Mouse (Mus musculus) MEL (cell line): ENCODE data around the gene Gatm. TPM values are rescaled to one million over a fixed set of nuclear protein-coding genes. Genes with fewer than 3 reads are reported as not detected.

Experiments used
- DNase-seq: peaks from one replicate; pipeline ENCODE4 v3.0.0; 2011; ENCODE audit warnings: low read depth, low spot score
- H3K27ac ChIP-seq: 2 replicates; pipeline ENCODE4 v1.5.1; 2012; ENCODE audit warnings: low read depth, mild to moderate bottlenecking, control low read depth, low read length, moderate library complexity; ENCODE audit not compliant: control insufficient read depth
- H3K27me3 ChIP-seq, 2 experiments: fragments of 150-350 bp in 1 of 2; sonication (generic) in 1 of 2; 2 replicates each; pipeline ENCODE4 v1.6.1; 2012; ENCODE audit warnings: low read length in 2 of 2, mild to moderate bottlenecking in 2 of 2, improper control_type of control experiment in 1 of 2, moderate library complexity in 1 of 2; ENCODE audit not compliant: insufficient read depth in 2 of 2, control insufficient read depth in 1 of 2
- H3K36me3 ChIP-seq, 2 experiments: 2 replicates each; pipeline ENCODE4 v1.6.1; 2012 to 2014; ENCODE audit warnings: low read length in 2 of 2, improper control_type of control experiment in 1 of 2, inconsistent platforms in 1 of 2, mild to moderate bottlenecking in 1 of 2; ENCODE audit not compliant: insufficient read depth in 2 of 2, control insufficient read depth in 1 of 2
- H3K4me1 ChIP-seq, 2 experiments: fragments of 150-350 bp in 1 of 2; sonication (generic) in 1 of 2; 2 replicates each; pipeline ENCODE4 v1.6.1; 2012; ENCODE audit warnings: low read length in 2 of 2, improper control_type of control experiment in 1 of 2, mild to moderate bottlenecking in 1 of 2; ENCODE audit not compliant: insufficient read depth in 2 of 2, control insufficient read depth in 1 of 2
- H3K4me3 ChIP-seq, 2 experiments: fragments of 150-350 bp in 1 of 2; sonication (generic) in 1 of 2; 2 replicates each; pipeline ENCODE4 v1.5.1; 2012; ENCODE audit warnings: low read depth in 2 of 2, low read length in 2 of 2, mild to moderate bottlenecking in 2 of 2, moderate library complexity in 2 of 2, control low read depth in 1 of 2, improper control_type of control experiment in 1 of 2; ENCODE audit not compliant: control insufficient read depth in 1 of 2, insufficient read depth in 1 of 2
- H3K79me2 ChIP-seq: 2 replicates; pipeline ENCODE4 v1.6.1; 2012; ENCODE audit warnings: mild to moderate bottlenecking, low read length, moderate library complexity; ENCODE audit not compliant: control insufficient read depth, poor library complexity, insufficient read depth
- H3K9ac ChIP-seq: 2 replicates; pipeline ENCODE4 v1.6.1; 2012; ENCODE audit warnings: low read depth, mild to moderate bottlenecking, control low read depth, low read length, moderate library complexity; ENCODE audit not compliant: control insufficient read depth, poor library complexity, severe bottlenecking
- H3K9me3 ChIP-seq: fragments of 150-350 bp; sonication (generic); replicated peaks from 2 replicates; pipeline ENCODE4 v1.6.1; 2012; ENCODE audit warnings: mild to moderate bottlenecking, low read length, improper control_type of control experiment, moderate library complexity; ENCODE audit not compliant: insufficient read depth
- CHD2 ChIP-seq: IDR thresholded peaks from 2 replicates; pipeline ENCODE4 v1.6.1; 2011; ENCODE audit warnings: low read length, improper control_type of control experiment
- CTCF ChIP-seq, 3 experiments: IDR thresholded peaks in 2 of 3; conservative IDR thresholded peaks in 1 of 3; 2 replicates each; pipeline ENCODE4 v1.5.1; 2011 to 2012; ENCODE audit warnings: low read length in 3 of 3, low read depth in 2 of 3, mild to moderate bottlenecking in 2 of 3, improper control_type of control experiment in 1 of 3, inconsistent platforms in 1 of 3, mixed read lengths in 1 of 3, moderate library complexity in 1 of 3; ENCODE audit not compliant: control insufficient read depth in 1 of 3, insufficient read depth in 1 of 3, poor library complexity in 1 of 3, severe bottlenecking in 1 of 3
- E2F4 ChIP-seq: IDR thresholded peaks from 2 replicates; pipeline ENCODE4 v1.6.1; 2011; ENCODE audit warnings: low read depth, low read length, improper control_type of control experiment, borderline replicate concordance
- GABPA ChIP-seq: IDR thresholded peaks from 2 replicates; pipeline ENCODE4 v1.6.1; 2012; ENCODE audit warnings: low read depth, mild to moderate bottlenecking, inconsistent platforms, low read length, improper control_type of control experiment, moderate library complexity
- MAFK ChIP-seq: IDR thresholded peaks from 2 replicates; pipeline ENCODE4 v1.6.1; 2011; ENCODE audit warnings: low read depth, mild to moderate bottlenecking, low read length, improper control_type of control experiment, borderline replicate concordance
- MXI1 ChIP-seq: IDR thresholded peaks from 2 replicates; pipeline ENCODE4 v1.6.1; 2011; ENCODE audit warnings: mild to moderate bottlenecking, low read depth, low read length, improper control_type of control experiment
- MYC ChIP-seq: IDR thresholded peaks from 2 replicates; pipeline ENCODE4 v1.6.1; 2011; ENCODE audit warnings: low read depth, mild to moderate bottlenecking, low read length, improper control_type of control experiment, moderate library complexity
- POLR2A ChIP-seq, 2 experiments: IDR thresholded peaks; 2 replicates each; pipeline ENCODE4 v1.6.1; 2011 to 2012; ENCODE audit warnings: low read length in 2 of 2, mild to moderate bottlenecking in 2 of 2, control low read depth in 1 of 2, improper control_type of control experiment in 1 of 2, low read depth in 1 of 2, moderate library complexity in 1 of 2; ENCODE audit not compliant: control insufficient read depth in 1 of 2, insufficient read depth in 1 of 2, poor library complexity in 1 of 2
- POLR2AphosphoS5 ChIP-seq: IDR thresholded peaks from 2 replicates; pipeline ENCODE4 v1.6.1; 2012; ENCODE audit warnings: low read depth, borderline replicate concordance, mild to moderate bottlenecking, inconsistent platforms, low read length, moderate library complexity, mixed read lengths
- RAD21 ChIP-seq: IDR thresholded peaks from 2 replicates; pipeline ENCODE4 v1.6.1; 2011; ENCODE audit warnings: mild to moderate bottlenecking, low read depth, low read length, improper control_type of control experiment
- RCOR1 ChIP-seq: IDR thresholded peaks from 2 replicates; pipeline ENCODE4 v1.6.1; 2012; ENCODE audit warnings: low read depth, mild to moderate bottlenecking, inconsistent platforms, low read length, improper control_type of control experiment
- TBP ChIP-seq: IDR thresholded peaks from 2 replicates; pipeline ENCODE4 v1.8.0; 2011; ENCODE audit warnings: low read depth, low read length, improper control_type of control experiment
- UBTF ChIP-seq: IDR thresholded peaks from 2 replicates; pipeline ENCODE4 v1.6.1; 2012; ENCODE audit warnings: low read depth, mild to moderate bottlenecking, inconsistent platforms, low read length, improper control_type of control experiment, moderate library complexity, borderline replicate concordance; ENCODE audit not compliant: insufficient read depth
- USF2 ChIP-seq, 2 experiments: IDR thresholded peaks; 2 replicates each; pipeline ENCODE4 v1.6.1; 2011 to 2012; ENCODE audit warnings: improper control_type of control experiment in 2 of 2, low read length in 2 of 2, borderline replicate concordance in 1 of 2, inconsistent platforms in 1 of 2, low read depth in 1 of 2, mild to moderate bottlenecking in 1 of 2; ENCODE audit not compliant: insufficient read depth in 1 of 2
- ZKSCAN1 ChIP-seq: IDR thresholded peaks from 2 replicates; pipeline ENCODE4 v1.6.1; 2012; ENCODE audit warnings: low read depth, mild to moderate bottlenecking, inconsistent platforms, low read length, improper control_type of control experiment, moderate library complexity
- polyA plus RNA-seq, 2 experiments: library from polyadenylated mRNA; stranded (reverse) in 1 of 2; unstranded in 1 of 2; fragments of >175 nt in 1 of 2; fragments of >200 nt in 1 of 2; gene quantifications; 2 replicates each; pipeline versions ENCODE4 v1.2.1 to v1.2.4; 2012; ENCODE audit warnings: low replicate concordance in 2 of 2, low read depth in 1 of 2; ENCODE audit not compliant: insufficient read length in 2 of 2, insufficient read depth in 1 of 2, missing spikeins in 1 of 2
- total RNA-seq: library from RNA; depleted of rRNA; stranded (reverse); fragments of 300-350 nt; gene quantifications from 2 replicates; pipeline ENCODE4 v1.2.3, GENCODE M21; 2012

The Gatm gene
- total and polyA plus RNA-seq, 3 experiments = not detected

GRCm38 (mm10) chr2:122587861-122588519 is 23.1 kb downstream of the Gatm start:
- DNase-seq = no peak
- H3K4me3 ChIP-seq = no peak overlapping the region
- H3K27ac ChIP-seq = no peak overlapping the region
- H3K4me1 ChIP-seq = no peaks in the 10 kb centered on the region
- H3K27me3 ChIP-seq = no peaks in the 10 kb centered on the region; a peak in 1 of 4 replicates
- no peak overlapping the region for H3K9ac ChIP-seq
- no peaks in the 10 kb centered on the region for H3K9me3 ChIP-seq
- no peaks in the 10 kb centered on the region for H3K36me3 ChIP-seq
- H3K79me2 ChIP-seq = no peaks in the 10 kb centered on the region
- TF ChIP-seq CHD2 (no peak), UBTF (no peak), RAD21 (no peak), MXI1 (no peak), USF2 (IDR thresholded peaks at IDR 0.05; ENCODE audit: borderline replicate concordance in 1 of 2, insufficient read depth in 1 of 2, low read depth in 1 of 2, low read length in 2 of 2) (no peak), CTCF (IDR thresholded peaks at IDR 0.05 in 2 of 3, conservative IDR thresholded peaks at IDR 0.05 in 1 of 3; ENCODE audit: control insufficient read depth in 1 of 3, insufficient read depth in 1 of 3, low read depth in 2 of 3, low read length in 3 of 3, poor library complexity in 1 of 3, severe bottlenecking in 1 of 3) (no peak), E2F4 (no peak), ZKSCAN1 (no peak), RCOR1 (no peak), MYC (no peak)
- TF ChIP-seq, all 39 proteins: peak for 0

- no peaks in the 10 kb centered on the region for H3K9me3 ChIP-seq
- H3K27ac ChIP-seq = no peak overlapping the region
- no peaks in the 10 kb centered on the region for H3K79me2 ChIP-seq
- no peaks in the 10 kb centered on the region; a peak in 1 of 4 replicates for H3K27me3 ChIP-seq
- no peak overlapping the region for H3K9ac ChIP-seq
- H3K4me1 ChIP-seq = no peaks in the 10 kb centered on the region
- TF ChIP-seq TBP = no peak
- no peak for TF ChIP-seq CHD2
- TF ChIP-seq ZKSCAN1 = no peak
- TF ChIP-seq USF2 (IDR thresholded peaks at IDR 0.05; ENCODE audit: borderline replicate concordance in 1 of 2, insufficient read depth in 1 of 2, low read depth in 1 of 2, low read length in 2 of 2) = no peak
- no peak for TF ChIP-seq GABPA
- no peak for TF ChIP-seq POLR2A (IDR thresholded peaks at IDR 0.05; ENCODE audit: control insufficient read depth in 1 of 2, insufficient read depth in 1 of 2, low read depth in 1 of 2, low read length in 2 of 2, poor library complexity in 1 of 2)
- TF ChIP-seq MAFK = no peak
- TF ChIP-seq POLR2AphosphoS5 = no peak
- no peak for TF ChIP-seq UBTF
- no peak for DNase-seq
- no peaks in the 10 kb centered on the region for H3K36me3 ChIP-seq
- H3K4me3 ChIP-seq = no peak overlapping the region
Observed at GRCm38 (mm10) chr2:122586258-122586657, 24.8 kb downstream of the Gatm start.
